Mouse (Mus musculus): Measurements from ENCODE around the gene Alg14. TPM values are rescaled to one million over a fixed set of nuclear protein-coding genes. Genes with fewer than 3 reads are reported as not detected.

The Alg14 gene
- polyA plus RNA-seq, 1 experiment = 6.4 TPM

DNA sequence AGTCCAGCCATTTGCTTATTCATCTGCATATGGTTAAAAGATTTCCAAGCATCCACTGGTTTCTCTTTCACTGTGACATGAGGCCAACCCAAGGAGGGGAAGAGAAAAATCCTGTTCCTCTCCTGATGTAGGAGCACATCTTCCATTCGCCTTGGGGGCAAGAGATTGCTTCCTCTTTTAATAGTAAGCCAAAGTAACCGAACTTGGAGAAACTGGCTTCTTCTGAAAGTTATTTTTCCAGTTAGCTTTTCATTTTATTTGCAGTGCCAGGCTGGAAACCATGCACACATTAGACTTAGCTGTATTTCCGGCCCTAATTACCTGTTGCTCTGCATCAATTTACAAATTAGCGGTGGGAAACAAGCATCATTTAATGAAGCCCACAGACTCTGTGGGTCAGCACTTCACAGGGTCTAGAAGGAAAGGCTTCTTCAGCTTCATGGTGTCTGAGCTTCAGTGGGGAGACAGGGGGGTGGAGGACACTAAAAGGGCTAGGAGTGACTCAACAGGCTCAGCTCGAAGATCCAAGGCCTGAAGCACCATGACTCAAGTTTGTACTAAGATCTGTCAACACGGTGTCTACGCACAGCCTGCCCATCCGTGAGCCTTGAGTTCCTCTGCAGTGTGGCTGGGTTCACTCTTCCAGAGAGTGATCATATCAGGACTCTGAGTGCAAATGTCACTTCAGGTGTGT lies 80.1 kb downstream of the Alg14 start:
- Histone ChIP-seq H3K27ac (ENCODE audit: insufficient read depth, low read depth, low read length) (0 out of 2 replicates have a peak overlapping the region, but pooled peaks have one; percentile 14), H3K4me3 (ENCODE audit: low read depth, low read length) (no peak overlapping the region), H3K27me3 (ENCODE audit: control insufficient read depth, insufficient read depth, low read length) (no peaks in the 10 kb centered on the region), H3K4me1 (ENCODE audit: control insufficient read depth, insufficient read depth, insufficient read length, low read length) (no peaks in the 10 kb centered on the region; the same call in 1 of the 2 replicates), H3K36me3 (ENCODE audit: control insufficient read depth, insufficient read depth, low read length) (no peaks in the 10 kb centered on the region)
- no peak for TF ChIP-seq CTCF (IDR thresholded peaks at IDR 0.05; ENCODE audit: extremely low read depth, insufficient read length, insufficient replicate concordance, low read depth, low read length)
- no peak for TF ChIP-seq POLR2A (IDR thresholded peaks at IDR 0.05; ENCODE audit: low read depth, low read length)
- WGBS = 79% methylated on average over 8 of the region's 8 CpGs

DNA sequence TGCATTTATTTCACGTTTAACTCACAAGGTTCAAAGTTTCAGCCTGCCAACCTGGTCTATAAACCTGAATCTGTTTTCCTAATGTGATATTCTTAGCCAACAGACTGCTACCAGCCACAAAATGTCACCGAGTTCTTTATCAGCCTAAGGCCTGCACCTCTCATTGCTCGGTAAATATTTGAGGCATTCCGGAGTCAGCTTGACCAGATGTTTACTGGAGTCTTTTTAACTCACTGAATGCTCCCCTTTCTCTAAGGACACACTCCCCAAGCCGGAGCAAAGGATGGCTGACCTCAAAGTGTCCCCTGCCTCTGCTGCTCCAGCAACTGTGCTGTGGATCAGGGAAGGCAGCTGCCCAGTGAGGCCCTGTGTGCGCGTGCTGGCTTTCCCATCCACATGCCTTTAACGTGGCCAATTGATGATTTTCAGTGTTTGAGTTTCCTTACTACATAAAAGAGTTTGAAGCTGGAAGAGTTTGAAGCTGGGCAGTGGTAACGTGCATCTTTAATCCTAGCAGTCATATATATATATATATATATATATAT lies 82.4 kb downstream of the Alg14 start:
- TF ChIP-seq POLR2A (IDR thresholded peaks at IDR 0.05; ENCODE audit: low read depth, low read length) (no peak), CTCF (IDR thresholded peaks at IDR 0.05; ENCODE audit: extremely low read depth, insufficient read length, insufficient replicate concordance, low read depth, low read length) (no peak)
- no peaks in the 10 kb centered on the region; the same call in 1 of the 2 replicates for H3K4me1 ChIP-seq (ENCODE audit: control insufficient read depth, insufficient read depth, insufficient read length, low read length)
- H3K4me3 ChIP-seq (ENCODE audit: low read depth, low read length) = no peak overlapping the region
- no peaks in the 10 kb centered on the region for H3K27me3 ChIP-seq (ENCODE audit: control insufficient read depth, insufficient read depth, low read length)
- no peak overlapping the region for H3K27ac ChIP-seq (ENCODE audit: insufficient read depth, low read depth, low read length)
- no peaks in the 10 kb centered on the region for H3K36me3 ChIP-seq (ENCODE audit: control insufficient read depth, insufficient read depth, low read length)
- 52% methylated on average over 9 of the region's 9 CpGs for WGBS

DNA sequence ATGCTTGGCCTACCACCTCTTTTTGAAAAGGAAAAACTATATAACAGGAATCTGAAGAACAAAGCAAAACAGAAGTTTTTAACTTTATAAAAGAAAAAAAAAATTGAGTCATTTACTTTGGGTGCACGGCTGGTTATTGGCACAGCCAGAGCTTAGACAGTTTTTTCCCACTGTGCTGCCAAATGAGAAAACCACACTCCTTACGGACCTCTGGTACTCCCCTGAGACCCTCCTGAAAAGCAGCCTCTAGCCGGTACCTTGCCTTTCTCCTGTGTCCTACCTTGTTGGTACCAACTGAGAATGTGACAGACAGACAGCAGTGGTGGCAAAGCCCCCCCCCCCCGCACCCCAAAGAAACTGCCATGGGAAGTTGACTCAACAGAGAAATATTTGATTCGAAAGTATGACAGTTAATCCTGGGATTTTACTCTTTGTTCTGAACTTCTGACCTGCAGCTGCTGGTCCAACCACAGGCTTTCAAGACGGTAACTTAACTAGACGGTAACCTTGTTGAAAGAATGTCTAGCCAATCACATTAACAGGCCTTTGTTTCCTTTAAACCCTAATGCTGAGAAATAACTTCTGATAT lies 84.1 kb downstream of the Alg14 start:
- H3K36me3 ChIP-seq (ENCODE audit: control insufficient read depth, insufficient read depth, low read length) = no peaks in the 10 kb centered on the region
- no peak overlapping the region for H3K27ac ChIP-seq (ENCODE audit: insufficient read depth, low read depth, low read length)
- no peak overlapping the region for H3K4me3 ChIP-seq (ENCODE audit: low read depth, low read length)
- H3K4me1 ChIP-seq (ENCODE audit: control insufficient read depth, insufficient read depth, insufficient read length, low read length) = no peaks in the 10 kb centered on the region; the same call in 1 of the 2 replicates
- H3K27me3 ChIP-seq (ENCODE audit: control insufficient read depth, insufficient read depth, low read length) = no peaks in the 10 kb centered on the region
- TF ChIP-seq POLR2A (IDR thresholded peaks at IDR 0.05; ENCODE audit: low read depth, low read length) (no peak), CTCF (IDR thresholded peaks at IDR 0.05; ENCODE audit: extremely low read depth, insufficient read length, insufficient replicate concordance, low read depth, low read length) (no peak)
- WGBS = 78% methylated on average over 7 of the region's 7 CpGs

DNA sequence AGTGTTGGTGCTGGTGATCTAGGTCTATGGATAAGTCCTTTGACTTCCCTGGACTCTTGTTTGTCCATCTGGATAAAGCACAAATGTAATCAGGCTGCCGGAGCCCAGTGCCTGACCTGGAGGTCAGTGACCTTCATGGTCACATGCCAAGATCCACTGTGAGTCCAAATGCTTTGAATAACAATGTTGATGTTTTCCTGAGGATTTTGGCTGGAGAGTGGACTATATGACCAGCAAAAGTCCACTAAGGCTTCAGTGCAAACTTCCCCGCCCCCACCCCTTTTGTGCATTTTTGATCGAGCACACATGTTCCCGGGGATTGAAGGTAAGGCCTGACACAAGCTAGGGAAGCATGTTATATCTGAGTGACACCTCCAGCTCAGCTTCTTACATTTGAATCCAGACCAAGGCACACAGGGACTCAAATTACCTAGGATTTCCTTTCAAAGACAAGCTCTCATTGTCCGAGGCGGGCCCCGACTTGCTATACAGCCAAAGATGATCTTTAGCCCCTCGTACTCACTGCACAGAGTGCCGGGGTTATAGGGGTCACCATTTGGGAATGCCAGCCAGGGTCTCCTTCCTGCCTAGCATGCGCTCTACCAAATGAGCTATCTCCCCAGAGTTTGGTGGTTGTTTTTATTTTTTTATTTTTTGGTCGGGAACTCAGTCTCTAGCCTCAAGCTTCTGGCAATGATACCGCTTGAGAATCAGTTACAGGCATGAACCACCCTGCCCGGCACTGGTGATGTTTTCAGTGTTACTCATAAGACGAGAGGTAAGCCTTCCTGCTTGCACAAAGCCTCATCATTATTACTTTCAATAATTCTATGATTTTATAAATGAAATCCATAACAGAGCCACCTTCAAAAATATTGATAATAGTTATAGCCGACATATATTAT lies 87.4 kb downstream of the Alg14 start:
- no peak for TF ChIP-seq POLR2A (IDR thresholded peaks at IDR 0.05; ENCODE audit: low read depth, low read length)
- TF ChIP-seq CTCF (IDR thresholded peaks at IDR 0.05; ENCODE audit: extremely low read depth, insufficient read length, insufficient replicate concordance, low read depth, low read length) = no peak
- Histone ChIP-seq H3K27me3 (ENCODE audit: control insufficient read depth, insufficient read depth, low read length) (no peaks in the 10 kb centered on the region), H3K27ac (ENCODE audit: insufficient read depth, low read depth, low read length) (no peak overlapping the region), H3K4me1 (ENCODE audit: control insufficient read depth, insufficient read depth, insufficient read length, low read length) (no peaks in the 10 kb centered on the region), H3K4me3 (ENCODE audit: low read depth, low read length) (no peak overlapping the region), H3K36me3 (ENCODE audit: control insufficient read depth, insufficient read depth, low read length) (no peaks in the 10 kb centered on the region)
- 77% methylated on average over 15 of the region's 15 CpGs for WGBS

DNA sequence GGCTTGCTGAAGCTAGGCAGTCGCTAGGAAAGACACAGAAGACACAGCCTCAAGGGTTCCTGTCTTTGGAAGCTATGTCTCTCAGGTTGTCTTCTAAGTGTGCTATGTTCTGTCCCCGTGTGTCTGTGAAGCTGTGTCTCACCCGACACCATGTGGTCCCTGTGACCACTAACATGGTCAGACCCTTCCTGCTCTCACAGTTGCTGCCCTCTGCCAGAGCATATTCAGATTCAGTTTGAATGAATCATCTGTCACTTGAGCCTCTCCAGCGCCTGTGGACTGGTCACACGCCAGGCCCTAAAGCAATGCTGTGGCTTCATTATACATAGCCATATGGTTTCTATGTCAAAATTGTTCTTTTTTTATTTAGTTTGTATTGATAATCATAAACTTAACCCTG lies 88.1 kb downstream of the Alg14 start:
- H3K4me1 ChIP-seq (ENCODE audit: control insufficient read depth, insufficient read depth, insufficient read length, low read length) = no peaks in the 10 kb centered on the region
- no peaks in the 10 kb centered on the region for H3K27me3 ChIP-seq (ENCODE audit: control insufficient read depth, insufficient read depth, low read length)
- H3K4me3 ChIP-seq (ENCODE audit: low read depth, low read length) = no peak overlapping the region
- TF ChIP-seq POLR2A (IDR thresholded peaks at IDR 0.05; ENCODE audit: low read depth, low read length) = no peak
- no peak for TF ChIP-seq CTCF (IDR thresholded peaks at IDR 0.05; ENCODE audit: extremely low read depth, insufficient read length, insufficient replicate concordance, low read depth, low read length)
- H3K27ac ChIP-seq (ENCODE audit: insufficient read depth, low read depth, low read length) = no peak overlapping the region
- WGBS = 84% methylated on average over 5 of the region's 5 CpGs
- H3K36me3 ChIP-seq (ENCODE audit: control insufficient read depth, insufficient read depth, low read length) = no peaks in the 10 kb centered on the region

GRCm38 (mm10) chr3:121387471-121388009 lies 96.0 kb downstream of the Alg14 start:
- Histone ChIP-seq H3K4me1 (ENCODE audit: control insufficient read depth, insufficient read depth, insufficient read length, low read length) (no peaks in the 10 kb centered on the region), H3K4me3 (ENCODE audit: low read depth, low read length) (no peak overlapping the region), H3K36me3 (ENCODE audit: control insufficient read depth, insufficient read depth, low read length) (no peaks in the 10 kb centered on the region), H3K27me3 (ENCODE audit: control insufficient read depth, insufficient read depth, low read length) (no peaks in the 10 kb centered on the region), H3K27ac (ENCODE audit: insufficient read depth, low read depth, low read length) (no peak overlapping the region)
- TF ChIP-seq CTCF (IDR thresholded peaks at IDR 0.05; ENCODE audit: extremely low read depth, insufficient read length, insufficient replicate concordance, low read depth, low read length) (no peak), POLR2A (IDR thresholded peaks at IDR 0.05; ENCODE audit: low read depth, low read length) (no peak)
- WGBS = 86% methylated on average over 3 of the region's 3 CpGs

Measured in small intestine, adult 2 months (tissue).